ENCODE assay signal across 25 mouse cellular contexts in the genomic region with DNA sequence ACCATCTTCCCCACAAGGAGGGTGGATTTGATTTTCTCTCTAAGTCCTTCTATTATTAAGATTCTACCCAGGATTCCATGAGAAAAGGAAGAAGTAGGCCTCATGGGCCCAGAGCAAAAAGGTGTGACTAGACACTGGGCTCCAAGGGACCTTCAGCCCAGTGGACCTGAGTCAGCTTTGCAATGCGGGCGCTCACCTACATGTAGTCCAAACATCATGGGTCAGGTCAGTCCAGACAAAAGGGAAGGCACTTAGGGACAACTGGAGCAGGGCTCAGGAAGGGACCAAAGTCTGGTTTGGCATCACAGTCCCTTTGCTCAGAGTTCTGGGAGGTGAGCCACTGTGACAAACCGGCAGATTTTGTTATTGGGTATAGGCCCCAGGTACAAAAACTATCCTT. TPM values are rescaled to one million over a fixed set of nuclear protein-coding genes. Genes with fewer than 3 reads are reported as not detected.
DNase-seq lines count a peak whose midpoint lies in the region; ATAC-seq and TF ChIP-seq lines count a peak whose summit lies in the region.
"Had no signal": no experiment of that assay in that cellular context is flagged by ENCODE, and none has a peak within 500 bp of the region (broad histone marks: within the 10 kb centered on the region; RNA-seq: fewer than 3 reads in every experiment).

No protein-coding gene starts in this region.

- peak; percentile 52 for DNase-seq in kidney, adult 11 months
- peak; percentile 50 to 60 for DNase-seq in kidney, adult 8-10 months
- no peak for DNase-seq in kidney, postnatal 14 days
- DNase-seq in liver, adult 2 months (ENCODE audit: extremely low read depth, low read depth, low spot score): peak; percentile 98
- no peak for DNase-seq in liver, embryonic 11.5 days (ENCODE audit: low spot score)
- no peak for DNase-seq in embryo, embryonic 11 days
- DNase-seq: adrenal gland, adult 2 months; adrenal gland, postnatal 14 days; cerebellum, adult 11 months; cerebellum, adult 2 months; cerebellum, adult 9-11 months; cerebellum, postnatal 25 days; forebrain, postnatal 0 days; gastrocnemius, adult 2 months; gastrocnemius, postnatal 14 days; heart, adult 11 months had no signal

- TF ChIP-seq POLR2A in liver, adult 2 months (IDR thresholded peaks at IDR 0.05; ENCODE audit: extremely low read depth, insufficient read depth, low read length): no peak

- no peaks in the 10 kb centered on the region for H3K27me3 ChIP-seq in kidney, embryonic 14.5 days (ENCODE audit: control insufficient read depth, insufficient read depth, low read length)
- no peaks in the 10 kb centered on the region for H3K27me3 ChIP-seq in liver, adult 2 months (ENCODE audit: control insufficient read depth, insufficient read depth, low read length)
- no peaks in the 10 kb centered on the region for H3K27me3 ChIP-seq in liver, embryonic 11.5 days (replicated peaks; ENCODE audit: control insufficient read depth, insufficient read depth, low read length)
- H3K27me3 ChIP-seq: embryonic facial prominence, embryonic 15.5 days; hindbrain, embryonic 13.5 days had no signal

- ATAC-seq in kidney, embryonic 14.5 days (ENCODE audit: low FRiP score, low TSS enrichment): no peak
- ATAC-seq in liver, embryonic 11.5 days (replicated peaks; ENCODE audit: low FRiP score): no peak
- ATAC-seq: CD4-positive, CD25-positive, alpha-beta regulatory T cell, adult 4 months; forebrain, embryonic 14.5 days; forebrain, postnatal 0 days; hindbrain, embryonic 16.5 days had no signal

- no peak for TF ChIP-seq CTCF in liver, adult 2 months (IDR thresholded peaks at IDR 0.05; ENCODE audit: low read depth, low read length)

- WGBS in kidney, embryonic 14.5 days: 90% methylated on average over 3 of the region's 3 CpGs
- WGBS in liver, adult 2 months: 18% methylated on average over 3 of the region's 3 CpGs
- 91% methylated on average over 3 of the region's 3 CpGs for WGBS in liver, embryonic 11.5 days

- peaks cover 21% of the 10 kb centered on the region for H3K36me3 ChIP-seq in kidney, embryonic 14.5 days (ENCODE audit: control insufficient read depth, insufficient read depth, low read length)
- H3K36me3 ChIP-seq in liver, adult 2 months (ENCODE audit: control insufficient read depth, insufficient read depth, low read length): peaks cover 15% of the 10 kb centered on the region
- H3K36me3 ChIP-seq in liver, embryonic 11.5 days (ENCODE audit: control insufficient read depth, insufficient read depth, low read length): no peaks in the 10 kb centered on the region

- no peak overlapping the region for H3K4me2 ChIP-seq in kidney, embryonic 14.5 days (replicated peaks; ENCODE audit: low read depth, low read length)
- no peak overlapping the region for H3K4me2 ChIP-seq in liver, embryonic 11.5 days
- H3K4me2 ChIP-seq: embryonic facial prominence, embryonic 15.5 days; heart, embryonic 11.5 days; hindbrain, embryonic 13.5 days had no signal

- peaks cover 24% of the 10 kb centered on the region for H3K4me1 ChIP-seq in kidney, embryonic 14.5 days (ENCODE audit: control insufficient read depth, insufficient read depth, low read length)
- peaks cover 63% of the 10 kb centered on the region for H3K4me1 ChIP-seq in liver, adult 2 months (ENCODE audit: control insufficient read depth, insufficient read depth, low read length)
- H3K4me1 ChIP-seq in liver, embryonic 11.5 days (replicated peaks; ENCODE audit: control insufficient read depth, insufficient read depth, low read length): peaks cover 13% of the 10 kb centered on the region

- H3K9me3 ChIP-seq in kidney, embryonic 14.5 days (ENCODE audit: control insufficient read depth, low read length): no peaks in the 10 kb centered on the region
- no peaks in the 10 kb centered on the region for H3K9me3 ChIP-seq in liver, embryonic 11.5 days (ENCODE audit: control insufficient read depth, low read length)
- H3K9me3 ChIP-seq: embryonic facial prominence, embryonic 15.5 days; hindbrain, embryonic 13.5 days had no signal

- H3K4me3 ChIP-seq in kidney, embryonic 14.5 days (ENCODE audit: low read length): no peak overlapping the region
- no peak overlapping the region for H3K4me3 ChIP-seq in liver, adult 2 months (ENCODE audit: insufficient read depth, low read depth, low read length)
- H3K4me3 ChIP-seq in liver, embryonic 11.5 days (ENCODE audit: low read depth, low read length): no peak overlapping the region
- H3K4me3 ChIP-seq: embryonic facial prominence, embryonic 15.5 days; gastrocnemius, adult 2 months; hindbrain, embryonic 13.5 days had no signal

- H3K79me2 ChIP-seq in liver, adult 2 months (ENCODE audit: control insufficient read depth, insufficient read depth, low read length): no peaks in the 10 kb centered on the region

- H3K27ac ChIP-seq in kidney, embryonic 14.5 days (ENCODE audit: low read depth, low read length): no peak overlapping the region
- peak overlapping the region; percentile 92 for H3K27ac ChIP-seq in liver, adult 2 months (replicated peaks; ENCODE audit: insufficient read depth, low read depth, low read length)
- no peak overlapping the region for H3K27ac ChIP-seq in liver, embryonic 11.5 days (ENCODE audit: low read depth, low read length)
- H3K27ac ChIP-seq: embryonic facial prominence, embryonic 15.5 days; gastrocnemius, adult 2 months; hindbrain, embryonic 13.5 days had no signal

- H3K9ac ChIP-seq in kidney, embryonic 14.5 days (ENCODE audit: low read depth, low read length): no peak overlapping the region
- H3K9ac ChIP-seq in liver, adult 2 months (ENCODE audit: low read depth, low read length): peak overlapping the region; percentile 49
- no peak overlapping the region for H3K9ac ChIP-seq in liver, embryonic 11.5 days (ENCODE audit: low read depth, low read length)
- H3K9ac ChIP-seq: embryonic facial prominence, embryonic 15.5 days; forebrain, postnatal 0 days had no signal

RNA-seq across cellular contexts. Expression of a gene that starts 9.6 kb away (rescaled TPM):
- 12.6 and 12.7 TPM in 2 replicates for polyA plus RNA-seq in kidney, embryonic 14.5 days (2014; fragmentation: Nextera tagmentation; extraction: Ambion mirVana)
- 10.1 and 15.4 TPM in 2 replicates for total RNA-seq in liver, adult 2 months (2014; rRNA removed)
- 57.1 and 103 TPM in 2 replicates for polyA plus RNA-seq in liver, adult 2 months (2012; rRNA removed)
- 4.3 and 4.8 TPM in 2 replicates for polyA plus RNA-seq in liver, embryonic 11.5 days (2014; fragmentation: Nextera tagmentation; extraction: Ambion mirVana)
- total RNA-seq: common myeloid progenitor, adult 5-6 weeks; hematopoietic stem cell, adult 5-6 weeks had no signal
- polyA plus RNA-seq: CD4-positive, CD25-positive, alpha-beta regulatory T cell, adult 4 months had no signal

RNA-seq across cellular contexts. Expression of a gene that starts 30.5 kb away (rescaled TPM):
- 25.6 and 27.4 TPM in 2 replicates for polyA plus RNA-seq in kidney, embryonic 14.5 days (2014; fragmentation: Nextera tagmentation; extraction: Ambion mirVana)
- total RNA-seq in liver, adult 2 months (2014; rRNA removed): 16.8 and 19.7 TPM in 2 replicates
- polyA plus RNA-seq in liver, adult 2 months (2012; rRNA removed): 7.4 and 12.2 TPM in 2 replicates
- 35.2 and 35.8 TPM in 2 replicates for polyA plus RNA-seq in liver, embryonic 11.5 days (2014; fragmentation: Nextera tagmentation; extraction: Ambion mirVana)

Comparison
In these comparisons a context has a peak if more than half of its experiments do, and no peak if none do; other contexts are left out.
1. DNase-seq: peak in kidney, adult 11 months (single experiment), kidney, adult 8-10 months (2 of 2) and liver, adult 2 months (single experiment); none in kidney, postnatal 14 days (single experiment), liver, embryonic 11.5 days (single experiment) and embryo, embryonic 11 days (single experiment).